Mouse (Mus musculus): ENCODE measurements at regions not wholly inside any gene's neighbourhood (a gene's known extent, or its start where the extent isn't known, plus 50 kb on each side); places are given as distances from the start of the nearest gene placed in this dataset.
"Not testable (repeated sequence)": the region's sequence is repeated elsewhere in the genome, so short reads cannot be mapped to it uniquely, and the experiment has no call there.

DNA sequence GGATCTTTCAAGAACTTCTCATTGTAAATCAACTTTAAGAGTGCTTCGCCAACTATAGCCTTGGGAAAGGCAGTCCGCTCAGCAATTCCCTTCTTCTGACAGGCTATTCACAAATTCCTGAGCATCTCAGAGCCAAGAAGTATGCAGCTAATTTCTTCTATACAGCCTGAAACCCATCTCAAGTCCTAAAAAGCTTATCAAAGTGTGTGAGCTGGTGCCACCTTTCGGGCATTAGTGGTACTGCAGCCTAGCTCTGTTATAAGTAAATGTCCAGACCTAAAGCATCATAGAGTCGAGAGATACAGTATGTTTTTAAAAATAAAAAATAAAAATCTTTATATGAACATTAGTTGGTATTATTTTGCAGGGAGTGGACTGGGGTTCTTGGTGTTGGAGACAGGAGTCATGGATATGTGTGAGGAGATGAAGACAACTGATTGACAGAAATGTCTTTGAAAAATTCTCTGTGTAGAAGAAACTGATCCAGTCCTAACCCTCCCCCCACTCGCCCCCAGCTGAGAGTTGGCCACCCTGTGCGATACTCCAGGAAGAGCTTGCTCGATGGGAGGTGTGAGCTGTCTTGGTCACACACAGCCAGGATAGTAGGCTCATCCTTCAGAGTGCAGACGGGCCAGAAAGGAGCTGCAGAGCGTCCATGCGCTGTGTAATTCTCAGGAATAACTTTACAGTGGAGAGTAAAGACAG, 56.4 kb downstream of the Bod1 start:
- DNase-seq (ENCODE audit: low read depth, low spot score) = peak; percentile 19

GRCm38 (mm10) chr11:31614394-31614713, 57.3 kb downstream of the Bod1 start:
- DNase-seq (ENCODE audit: low read depth, low spot score) = no peak

DNA sequence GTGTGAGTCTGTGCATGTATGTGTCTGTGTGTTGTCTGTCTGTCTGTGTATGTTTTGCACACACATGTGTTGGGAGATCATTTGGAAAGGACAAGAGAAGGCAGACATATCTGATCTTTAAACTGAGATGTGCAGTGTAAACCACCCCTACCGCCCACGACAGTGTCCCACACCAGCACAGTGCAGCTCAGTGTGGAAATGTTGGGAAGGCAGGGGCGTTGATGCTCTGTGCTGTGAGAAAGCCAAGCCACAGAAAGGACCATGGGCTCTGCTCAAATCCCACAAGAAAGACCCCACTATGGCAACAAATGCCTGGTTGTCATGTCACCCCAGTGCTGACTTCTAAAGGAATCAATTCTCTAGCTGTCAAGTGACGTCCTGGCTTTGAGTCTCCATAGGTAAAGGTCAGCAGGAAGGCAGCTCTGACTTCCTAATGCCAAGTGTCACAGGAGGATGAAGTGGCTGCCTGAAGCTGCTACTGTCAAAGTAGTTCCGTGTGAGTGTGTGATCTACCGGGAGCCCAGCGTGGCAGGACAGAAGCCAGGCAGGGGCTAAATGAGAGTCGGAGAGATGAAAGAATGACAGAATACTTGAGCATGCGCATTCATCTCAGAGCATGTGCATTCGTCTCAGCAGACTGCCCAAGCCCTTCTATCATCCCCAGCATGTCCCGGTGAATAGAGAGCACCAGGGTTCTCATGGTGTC, 57.8 kb downstream of the Bod1 start:
- no peak for DNase-seq (ENCODE audit: low read depth, low spot score)

- DNase-seq (ENCODE audit: low read depth, low spot score) = no peak
Measured at GRCm38 (mm10) chr11:31608458-31608857, 63.2 kb downstream of the Bod1 start.

GRCm38 (mm10) chr11:31601499-31601898, 70.2 kb downstream of the Bod1 start:
- no peak for DNase-seq (ENCODE audit: low read depth, low spot score)

DNA sequence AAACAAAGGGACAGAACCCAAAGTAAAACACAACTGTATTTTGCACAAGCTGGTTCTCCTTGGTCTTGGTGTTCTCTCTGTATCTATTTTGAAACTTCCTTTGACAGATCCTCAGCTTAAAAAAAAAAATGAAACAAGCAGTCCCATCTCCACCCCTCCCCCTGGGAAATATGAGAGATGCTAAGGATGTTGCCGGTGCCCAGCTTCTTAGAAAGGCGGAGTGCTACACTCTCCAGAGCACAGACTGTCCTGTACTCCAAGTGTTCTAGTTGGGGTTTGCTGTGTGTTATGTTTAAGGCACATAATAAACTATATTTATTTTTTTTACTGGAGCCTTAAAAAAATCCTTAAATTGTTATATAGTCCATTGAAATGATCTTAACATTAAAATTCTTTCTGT, 78.1 kb downstream of the Bod1 start:
- no peak for DNase-seq (ENCODE audit: low read depth, low spot score)

DNA sequence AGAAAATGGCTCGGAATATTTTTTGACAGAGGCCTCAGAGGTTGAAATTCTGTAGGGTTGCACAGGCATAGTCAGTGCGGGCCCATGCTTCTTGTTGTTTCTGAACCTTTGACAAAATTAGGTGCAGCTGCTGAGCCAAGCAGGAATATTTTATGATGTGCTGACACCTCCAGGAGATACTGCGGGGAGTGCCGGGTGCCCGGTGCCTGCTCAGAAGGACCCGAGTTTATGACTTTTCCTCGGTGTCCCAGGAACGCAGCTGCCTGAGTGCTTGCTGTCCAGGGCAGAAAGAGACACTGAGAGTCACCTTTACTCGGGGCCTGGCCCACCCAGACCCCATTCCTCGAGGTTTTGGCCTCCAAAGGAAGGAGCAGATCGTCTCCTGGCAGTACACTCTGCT, 79.6 kb downstream of the Bod1 start:
- DNase-seq (ENCODE audit: low read depth, low spot score) = no peak

GRCm38 (mm10) chr11:31591037-31591554, 80.6 kb downstream of the Bod1 start:
- DNase-seq (ENCODE audit: low read depth, low spot score) = no peak

DNA sequence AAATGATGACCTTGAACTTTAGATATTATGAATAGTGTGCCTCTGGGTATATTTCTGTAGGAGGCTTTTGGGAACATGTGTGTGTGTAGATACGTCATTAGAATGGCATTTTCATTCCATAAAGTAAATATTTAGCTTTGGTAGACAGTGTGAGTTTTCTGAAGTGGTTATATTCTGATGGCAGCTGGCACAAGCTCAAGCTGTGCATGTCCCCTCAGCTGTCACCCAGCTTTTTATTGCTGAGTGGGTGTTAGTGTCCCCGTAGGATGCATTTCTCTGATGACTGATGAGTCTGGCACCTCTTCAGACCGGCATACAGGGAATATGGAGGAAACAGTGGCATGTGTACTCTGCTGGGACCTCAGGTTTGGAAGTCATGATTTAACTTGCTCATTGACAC, 96.7 kb downstream of the Bod1 start:
- DNase-seq (ENCODE audit: low read depth, low spot score) = no peak

GRCm38 (mm10) chr11:31564742-31565510, 106.8 kb downstream of the Bod1 start:
- no peak for DNase-seq (ENCODE audit: low read depth, low spot score)

DNA sequence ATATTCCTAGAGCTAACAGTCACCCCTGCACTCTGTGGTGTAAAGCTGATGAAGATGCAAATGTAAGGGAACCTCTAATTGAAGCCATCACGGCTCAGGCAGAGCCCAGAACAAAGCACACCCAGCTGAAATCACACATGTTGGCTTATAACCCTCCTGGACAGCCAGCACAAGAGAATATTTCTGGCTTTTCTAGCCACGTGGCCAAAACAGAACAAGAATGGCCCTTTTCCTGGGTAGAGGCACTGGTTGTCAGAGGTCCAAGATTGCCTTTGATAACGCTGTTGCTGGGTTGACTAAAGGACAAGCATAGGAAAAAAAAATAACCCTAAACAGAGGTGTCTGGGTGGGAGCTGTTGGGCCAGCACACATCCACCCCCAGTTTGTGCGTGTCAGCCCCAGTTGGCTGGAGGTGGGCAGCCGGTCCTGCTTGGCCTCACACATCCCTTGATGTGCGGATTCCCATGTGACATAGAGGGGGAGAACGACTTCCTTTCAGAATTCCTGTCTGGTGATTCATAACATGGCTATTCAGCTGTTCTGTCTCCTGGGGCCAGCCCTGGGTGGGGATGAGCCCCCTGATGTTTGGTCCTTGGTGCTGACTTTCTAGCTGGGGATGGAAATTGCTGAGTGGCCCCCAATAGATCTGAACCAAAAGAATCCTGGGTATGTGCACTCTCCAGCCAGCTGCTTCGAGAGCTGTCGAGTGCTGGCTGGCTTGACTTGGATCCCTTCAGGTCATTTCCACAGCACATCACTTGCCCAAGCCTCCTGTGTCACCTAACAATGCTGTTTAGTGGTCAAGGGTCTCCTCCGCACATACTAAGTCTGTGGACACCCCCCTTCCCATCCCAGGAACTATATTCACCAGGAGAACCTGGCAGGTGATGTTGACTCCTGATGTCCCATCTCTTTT, 107.6 kb downstream of the Bod1 start:
- DNase-seq (ENCODE audit: low read depth, low spot score) = no peak

DNA sequence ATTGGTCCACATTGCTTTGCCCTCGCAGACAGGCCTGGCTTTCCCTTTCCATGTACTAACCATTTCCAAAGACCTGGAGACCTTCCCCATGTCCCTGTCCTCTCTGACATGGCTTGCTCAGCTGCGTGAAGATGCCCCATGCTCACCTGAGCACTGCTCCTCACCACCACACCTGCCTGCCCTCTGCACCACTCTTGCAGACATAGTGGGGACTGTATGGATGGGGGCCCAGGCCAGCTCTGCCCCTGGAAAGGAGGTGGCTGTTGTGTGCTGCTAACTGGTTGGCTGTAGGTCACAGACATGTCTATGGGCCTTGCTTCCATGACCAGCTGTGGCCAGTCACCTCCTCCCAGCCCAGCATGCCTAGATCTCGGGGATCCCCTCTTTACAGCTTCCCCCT, 108.7 kb downstream of the Bod1 start:
- DNase-seq (ENCODE audit: low read depth, low spot score) = no peak

- DNase-seq (ENCODE audit: low read depth, low spot score) = no peak
Measured at GRCm38 (mm10) chr11:31560775-31561174, 110.9 kb downstream of the Bod1 start.

DNA sequence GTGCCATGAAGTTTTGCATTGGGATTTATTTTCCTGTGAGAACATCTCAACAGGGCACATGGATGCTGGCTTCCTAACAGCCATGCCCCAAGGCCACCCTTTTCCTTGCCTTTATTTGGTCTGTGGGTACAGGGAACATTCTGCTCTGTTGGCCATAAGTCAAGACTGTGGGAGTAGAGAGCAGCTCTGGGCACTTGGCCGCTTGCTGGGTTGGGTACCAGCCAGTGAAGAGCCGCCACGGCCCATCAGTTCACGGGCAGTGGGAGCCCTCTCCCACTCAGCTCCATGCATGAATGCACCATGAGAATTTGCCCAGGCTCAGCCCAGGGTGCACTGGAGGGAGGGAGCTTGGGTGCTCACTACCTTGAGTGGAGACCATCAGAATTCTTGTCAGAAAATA, 116.6 kb downstream of the Bod1 start:
- DNase-seq (ENCODE audit: low read depth, low spot score) = no peak

- DNase-seq (ENCODE audit: low read depth, low spot score) = no peak
Measured at GRCm38 (mm10) chr11:31551614-31552271, 119.9 kb downstream of the Bod1 start.

GRCm38 (mm10) chr11:31550747-31551613, 120.7 kb downstream of the Bod1 start:
- DNase-seq (ENCODE audit: low read depth, low spot score) = no peak

- not testable (repeated sequence) for DNase-seq (ENCODE audit: low read depth, low spot score)
Measured at GRCm38 (mm10) chr11:31545514-31545913, 126.2 kb downstream of the Bod1 start.

GRCm38 (mm10) chr11:31542635-31543219, 129.0 kb downstream of the Bod1 start:
- DNase-seq (ENCODE audit: low read depth, low spot score) = no peak

DNA sequence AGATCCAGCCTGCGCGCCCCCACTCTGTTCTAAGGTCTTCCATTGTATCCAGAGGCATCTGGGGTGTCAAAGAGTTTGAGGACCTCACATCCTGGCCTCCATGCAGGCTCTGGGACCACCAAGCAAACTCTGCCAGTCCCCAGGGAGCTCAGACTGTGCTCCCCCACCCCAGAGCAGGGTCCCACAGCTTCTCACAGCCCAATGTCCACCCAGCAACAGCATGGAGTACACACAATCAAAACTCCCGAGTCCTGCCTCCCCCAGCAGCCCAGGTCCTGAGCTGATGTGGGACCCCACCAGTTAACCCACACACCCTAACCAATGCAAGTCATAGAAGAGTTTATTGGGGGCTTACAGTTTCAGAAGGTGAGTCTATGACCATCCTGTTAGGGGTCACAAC, 130.3 kb downstream of the Bod1 start:
- DNase-seq (ENCODE audit: low read depth, low spot score) = no peak

DNA sequence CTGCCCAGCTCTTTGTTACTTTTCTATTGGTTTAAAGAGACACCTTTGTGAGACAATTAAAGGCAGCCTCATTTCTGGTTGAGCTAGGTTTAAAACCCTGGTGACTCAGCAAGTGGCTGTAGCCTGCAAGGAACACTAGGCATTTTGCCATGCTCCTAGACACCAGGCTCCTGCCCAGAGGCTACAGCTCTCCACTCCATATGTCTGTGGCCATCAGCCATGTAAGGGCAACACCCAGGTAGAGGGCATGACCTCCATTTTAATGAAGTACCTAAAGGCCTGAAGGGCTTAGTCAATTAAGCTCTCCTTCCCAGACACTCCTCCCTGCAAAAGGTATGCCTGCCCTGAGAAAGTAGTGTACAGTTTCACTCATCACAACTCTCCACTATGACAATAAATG, 130.9 kb downstream of the Bod1 start:
- no peak for DNase-seq (ENCODE audit: low read depth, low spot score)
